Mouse (Mus musculus) heart, adult 2 months (tissue): Measurements from ENCODE around the gene Arhgap23.

Experiments
- CTCF ChIP-seq: fragments of 200-600 bp; IDR thresholded peaks from 2 replicates; pipeline ENCODE4 v1.8.1; 2022; ENCODE audit warnings: antibody characterized with exemption, mild to moderate bottlenecking, moderate library complexity
- EP300 ChIP-seq: fragments of 200-500 bp; IDR thresholded peaks from 2 replicates; pipeline ENCODE4 v1.6.1; 2011; ENCODE audit warnings: low read depth, low read length, control low read depth; ENCODE audit not compliant: insufficient read depth
- POLR2A ChIP-seq: fragments of 200-500 bp; IDR thresholded peaks from 2 replicates; pipeline ENCODE4 v1.6.1; 2011; ENCODE audit warnings: mild to moderate bottlenecking, low read depth, low read length, control low read depth; ENCODE audit not compliant: insufficient read depth

DNA sequence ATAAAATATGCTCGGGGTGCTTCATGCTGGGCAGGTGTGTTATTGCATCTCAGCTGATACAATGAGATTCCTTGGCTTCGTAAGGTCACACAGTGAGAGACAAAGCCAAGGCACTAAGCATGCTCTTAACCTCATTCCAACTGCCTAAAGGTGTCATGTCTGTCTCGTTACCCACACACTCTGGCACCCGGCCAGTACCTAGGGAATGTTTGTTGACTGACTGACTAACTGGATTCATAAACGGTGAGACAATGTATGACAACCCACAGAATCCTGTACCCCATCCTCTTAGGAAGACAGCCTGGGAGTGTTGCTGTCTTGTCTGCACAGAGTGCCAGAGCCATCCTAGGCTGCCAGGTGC, 4.2 kb downstream of the Arhgap23 start:
- TF ChIP-seq EP300 = no peak
- TF ChIP-seq CTCF = no peak
- no peak for TF ChIP-seq POLR2A
